Mouse (Mus musculus): ENCODE measurements around the gene Slc29a4.

GRCm38 (mm10) chr5:142731916-142732315, 39.6 kb downstream of the Slc29a4 start:
- TF ChIP-seq POLR2A (IDR thresholded peaks at IDR 0.05; ENCODE audit: borderline replicate concordance, insufficient read depth, low read length) (no peak), CTCF (IDR thresholded peaks at IDR 0.05; ENCODE audit: borderline replicate concordance, insufficient read depth, low read depth, low read length) (no peak)
